Mouse (Mus musculus) splenic B cell, adult 2 months (primary cell): ENCODE results near the gene Stk10.

Experiments
- DNase-seq: peaks from one replicate; pipeline ENCODE4 v3.0.0-alpha.2; 2011; ENCODE audit warnings: low read depth, low spot score
- H3K27me3 ChIP-seq: 2 replicates; pipeline ENCODE4 v1.6.1; 2012; ENCODE audit warnings: mild to moderate bottlenecking, low read length, moderate library complexity, mixed read lengths; ENCODE audit not compliant: control insufficient read depth, poor library complexity, insufficient read depth, severe bottlenecking
- H3K36me3 ChIP-seq: 2 replicates; pipeline ENCODE4 v1.6.1; 2012; ENCODE audit warnings: mild to moderate bottlenecking, low read length, moderate library complexity, mixed read lengths; ENCODE audit not compliant: control insufficient read depth, poor library complexity, insufficient read depth, severe bottlenecking

Gene Stk10

GRCm38 (mm10) chr11:32536954-32537353 lies 3.8 kb downstream of the Stk10 start:
- DNase-seq: no peak
- Histone ChIP-seq H3K36me3 (peaks cover 6% of the 10 kb centered on the region), H3K27me3 (no peaks in the 10 kb centered on the region)

- Histone ChIP-seq H3K27me3 (no peaks in the 10 kb centered on the region), H3K36me3 (peaks cover 6% of the 10 kb centered on the region)
- no peak for DNase-seq
These were observed 5.3 kb downstream of the Stk10 start for GRCm38 (mm10) chr11:32538435-32538834.

GRCm38 (mm10) chr11:32538846-32539245 lies 5.7 kb downstream of the Stk10 start:
- H3K36me3 ChIP-seq: peaks cover 6% of the 10 kb centered on the region
- H3K27me3 ChIP-seq: no peaks in the 10 kb centered on the region
- DNase-seq: peak; percentile 34

- Histone ChIP-seq H3K36me3 (peaks cover 11% of the 10 kb centered on the region), H3K27me3 (no peaks in the 10 kb centered on the region)
- no peak for DNase-seq
These were observed 6.6 kb downstream of the Stk10 start for GRCm38 (mm10) chr11:32539717-32540116.

GRCm38 (mm10) chr11:32540463-32540862 lies 7.4 kb downstream of the Stk10 start:
- DNase-seq: no peak
- no peaks in the 10 kb centered on the region for H3K27me3 ChIP-seq
- H3K36me3 ChIP-seq: peaks cover 14% of the 10 kb centered on the region

- Histone ChIP-seq H3K27me3 (no peaks in the 10 kb centered on the region), H3K36me3 (peaks cover 11% of the 10 kb centered on the region)
- DNase-seq: no peak
These were observed 9.1 kb downstream of the Stk10 start for GRCm38 (mm10) chr11:32542181-32542580.

- peaks cover 13% of the 10 kb centered on the region for H3K36me3 ChIP-seq
- DNase-seq: peak; percentile 85
- no peaks in the 10 kb centered on the region for H3K27me3 ChIP-seq
These were observed 9.7 kb downstream of the Stk10 start for GRCm38 (mm10) chr11:32542687-32543411.

- Histone ChIP-seq H3K27me3 (no peaks in the 10 kb centered on the region), H3K36me3 (peaks cover 13% of the 10 kb centered on the region)
- no peak for DNase-seq
These were observed 10.9 kb downstream of the Stk10 start for GRCm38 (mm10) chr11:32544041-32544440.

- Histone ChIP-seq H3K27me3 (no peaks in the 10 kb centered on the region), H3K36me3 (peaks cover 13% of the 10 kb centered on the region)
- DNase-seq: no peak
These were observed 11.4 kb downstream of the Stk10 start for GRCm38 (mm10) chr11:32544497-32544896.

GRCm38 (mm10) chr11:32545605-32546004 lies 12.5 kb downstream of the Stk10 start:
- DNase-seq: peak; percentile 38
- peaks cover 11% of the 10 kb centered on the region for H3K36me3 ChIP-seq
- H3K27me3 ChIP-seq: no peaks in the 10 kb centered on the region

- H3K27me3 ChIP-seq: no peaks in the 10 kb centered on the region
These were observed 13.4 kb downstream of the Stk10 start for GRCm38 (mm10) chr11:32546483-32546882.

GRCm38 (mm10) chr11:32547391-32547947 lies 14.4 kb downstream of the Stk10 start:
- no peaks in the 10 kb centered on the region for H3K27me3 ChIP-seq
- H3K36me3 ChIP-seq: peaks cover 15% of the 10 kb centered on the region
- no peak for DNase-seq

More at GRCm38 (mm10) chr11:32546483-32546882, 13.4 kb downstream of the Stk10 start:
- peaks cover 11% of the 10 kb centered on the region for H3K36me3 ChIP-seq
- no peak for DNase-seq

- DNase-seq: no peak
- Histone ChIP-seq H3K27me3 (no peaks in the 10 kb centered on the region), H3K36me3 (peaks cover 15% of the 10 kb centered on the region)
These were observed 15.1 kb downstream of the Stk10 start for GRCm38 (mm10) chr11:32548240-32548639.

GRCm38 (mm10) chr11:32549236-32549635 lies 16.1 kb downstream of the Stk10 start:
- Histone ChIP-seq H3K27me3 (no peaks in the 10 kb centered on the region), H3K36me3 (peaks cover 14% of the 10 kb centered on the region)
- DNase-seq: no peak

GRCm38 (mm10) chr11:32550102-32550501 lies 17.0 kb downstream of the Stk10 start:
- Histone ChIP-seq H3K27me3 (no peaks in the 10 kb centered on the region), H3K36me3 (peaks cover 9% of the 10 kb centered on the region)
- DNase-seq: peak; percentile 43
